Mouse (Mus musculus) midbrain, embryonic 11.5 days (tissue): ENCODE results near the gene Rptor. TPM values are rescaled to one million over a fixed set of nuclear protein-coding genes. Genes with fewer than 3 reads are reported as not detected.

Experiments used
- ATAC-seq: fragments of 200-750 bp; cut with Nextera tagmentation; 2 replicates; pipeline ENCODE4 v1.8.0; 2017; ENCODE audit warnings: moderate TSS enrichment, moderate library complexity; ENCODE audit not compliant: low FRiP score
- DNase-seq: peaks from one replicate; pipeline ENCODE4 v3.0.0; 2015; ENCODE audit warnings: low spot score; ENCODE audit errors: missing footprints
- H3K27ac ChIP-seq: fragments of 300-500 bp; sonication (generic); 2 replicates; pipeline ENCODE4 v1.5.1; 2014; ENCODE audit warnings: low read depth, low read length
- H3K27me3 ChIP-seq: fragments of 300-500 bp; sonication (generic); 2 replicates; pipeline ENCODE4 v1.6.1; 2014; ENCODE audit warnings: mild to moderate bottlenecking, low read length, moderate library complexity, mixed read lengths; ENCODE audit not compliant: control insufficient read depth, insufficient read depth
- H3K36me3 ChIP-seq: fragments of 300-500 bp; sonication (generic); 2 replicates; pipeline ENCODE4 v1.6.1; 2014; ENCODE audit warnings: mild to moderate bottlenecking, low read length, moderate library complexity, mixed read lengths; ENCODE audit not compliant: control insufficient read depth, insufficient read depth
- H3K4me1 ChIP-seq: fragments of 300-500 bp; sonication (generic); 2 replicates; pipeline ENCODE4 v1.6.1; 2014; ENCODE audit warnings: low read length; ENCODE audit not compliant: control insufficient read depth, insufficient read depth
- H3K4me2 ChIP-seq: fragments of 300-500 bp; sonication (generic); 2 replicates; pipeline ENCODE4 v1.6.1; 2014; ENCODE audit warnings: mild to moderate bottlenecking, moderate library complexity
- H3K4me3 ChIP-seq: fragments of 300-500 bp; sonication (generic); 2 replicates; pipeline ENCODE4 v1.5.1; 2014; ENCODE audit warnings: low read depth, low read length
- H3K9ac ChIP-seq: fragments of 300-500 bp; sonication (generic); 2 replicates; pipeline ENCODE4 v1.6.1; 2014; ENCODE audit warnings: low read length
- H3K9me3 ChIP-seq: fragments of 300-500 bp; sonication (generic); 2 replicates; pipeline ENCODE4 v1.6.1; 2016; ENCODE audit warnings: low read length; ENCODE audit not compliant: control insufficient read depth
- WGBS: fragments of 180-500 bp; shearing (Covaris S2); extraction: QIAGEN DNeasy Blood & Tissue Kit; methylation state at CpG from one replicate; pipeline ENCODE4 v1.1.7; 2014; 5-methylcytosine and 5-hydroxymethylcytosine counted together
- polyA plus RNA-seq: library from polyadenylated mRNA; unstranded; fragments of >200 nt; fragmentation: Nextera tagmentation; extraction: Ambion mirVana; gene quantifications from 2 replicates; pipeline ENCODE4 v1.2.1, GENCODE M21; 2014

Rptor gene
- polyA plus RNA-seq, 1 experiment from 2014 or later, result 11.1 TPM

DNA sequence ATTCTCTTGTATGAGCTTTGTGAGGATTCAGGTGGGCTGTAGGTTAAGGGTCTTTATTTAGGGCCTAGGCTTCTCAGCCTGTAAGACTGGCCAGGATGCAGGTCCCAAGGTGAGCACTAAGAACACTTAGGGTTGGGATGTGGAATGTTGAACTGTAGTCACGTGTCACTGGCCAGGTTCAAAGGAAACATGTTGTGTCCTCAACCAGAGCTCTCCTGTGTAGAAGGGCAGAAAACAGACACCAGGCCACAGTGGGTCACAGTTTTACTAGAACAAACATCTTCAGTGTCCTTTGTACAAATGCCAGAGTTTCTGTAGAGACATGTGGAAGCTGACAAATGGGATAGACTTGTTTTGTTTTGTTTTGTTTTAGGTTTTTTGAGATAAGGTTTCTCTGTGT, 138.7 kb downstream of the Rptor start:
- Histone ChIP-seq H3K4me1 (no peaks in the 10 kb centered on the region), H3K9ac (no peak overlapping the region), H3K36me3 (no peaks in the 10 kb centered on the region), H3K9me3 (no peaks in the 10 kb centered on the region), H3K4me3 (no peak overlapping the region), H3K27me3 (no peaks in the 10 kb centered on the region), H3K27ac (no peak overlapping the region), H3K4me2 (no peak overlapping the region)
- 76% methylated on average over 1 of the region's 1 CpGs for WGBS
- DNase-seq, result no peak
- ATAC-seq, result no peak

DNA sequence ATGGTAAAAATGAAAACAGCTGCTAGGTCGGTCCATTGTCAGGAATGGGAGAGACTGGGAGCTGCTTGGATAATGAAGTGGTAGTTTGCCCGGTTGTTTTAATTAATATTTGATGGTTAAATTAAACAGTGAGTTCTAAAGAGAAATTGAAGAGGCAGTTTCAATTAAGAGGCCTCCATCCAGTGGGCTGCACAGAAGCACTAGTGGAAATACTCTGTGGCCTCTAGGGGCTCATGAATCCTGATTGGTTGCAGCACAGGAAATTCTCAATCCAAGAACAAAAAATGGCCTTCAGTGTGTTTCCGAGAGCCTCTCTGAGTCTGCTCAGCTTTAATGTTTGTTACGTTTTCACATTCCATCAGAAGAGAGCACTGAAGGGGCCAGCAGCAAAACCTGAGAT, 141.7 kb downstream of the Rptor start:
- no peaks in the 10 kb centered on the region for H3K9me3 ChIP-seq
- no peaks in the 10 kb centered on the region for H3K4me1 ChIP-seq
- H3K4me3 ChIP-seq, result no peak overlapping the region
- no peak overlapping the region for H3K4me2 ChIP-seq
- no peak for ATAC-seq
- no peak overlapping the region for H3K27ac ChIP-seq
- no peak overlapping the region for H3K9ac ChIP-seq
- H3K27me3 ChIP-seq, result no peaks in the 10 kb centered on the region
- 83% methylated on average over 4 of the region's 4 CpGs for WGBS
- H3K36me3 ChIP-seq, result no peaks in the 10 kb centered on the region
- peak; percentile 61 for DNase-seq

GRCm38 (mm10) chr11:119745333-119745732, 142.6 kb downstream of the Rptor start:
- Histone ChIP-seq H3K4me2 (no peak overlapping the region), H3K27me3 (no peaks in the 10 kb centered on the region), H3K9ac (no peak overlapping the region), H3K4me1 (no peaks in the 10 kb centered on the region), H3K9me3 (no peaks in the 10 kb centered on the region), H3K27ac (no peak overlapping the region), H3K4me3 (no peak overlapping the region), H3K36me3 (no peaks in the 10 kb centered on the region)
- DNase-seq (peak; percentile 28), ATAC-seq (no peak)
- WGBS, result 85% methylated on average over 7 of the region's 7 CpGs

- Histone ChIP-seq H3K27ac (no peak overlapping the region), H3K4me3 (no peak overlapping the region), H3K9ac (no peak overlapping the region), H3K9me3 (no peaks in the 10 kb centered on the region), H3K36me3 (no peaks in the 10 kb centered on the region), H3K4me1 (no peaks in the 10 kb centered on the region), H3K4me2 (no peak overlapping the region), H3K27me3 (no peaks in the 10 kb centered on the region)
- ATAC-seq, result no peak
- WGBS, result 91% methylated on average over 6 of the region's 6 CpGs
- peak; percentile 39 for DNase-seq
Observed at GRCm38 (mm10) chr11:119754459-119754858, 151.8 kb downstream of the Rptor start.

DNA sequence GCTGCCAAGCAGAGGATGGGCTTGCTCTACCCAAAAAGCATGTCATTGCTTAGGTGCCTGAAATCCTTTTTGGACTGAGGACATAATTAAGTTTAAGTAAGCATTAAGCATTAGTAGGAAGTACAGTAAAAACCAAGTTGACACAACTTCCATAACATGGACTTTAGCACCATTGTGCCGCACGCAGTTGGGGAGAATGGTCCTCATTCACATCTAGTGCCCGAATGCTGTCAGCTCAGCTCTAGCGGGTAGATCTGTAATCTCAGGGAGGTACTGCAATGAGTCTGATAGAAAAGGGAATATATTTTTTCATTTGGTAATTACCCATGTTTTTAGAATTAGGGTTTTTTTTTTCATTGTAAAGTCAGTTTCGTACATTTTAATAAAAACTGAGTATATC, 155.5 kb downstream of the Rptor start:
- WGBS, result 98% methylated on average over 5 of the region's 5 CpGs
- H3K4me2 ChIP-seq, result no peak overlapping the region
- H3K9me3 ChIP-seq, result no peaks in the 10 kb centered on the region
- no peaks in the 10 kb centered on the region for H3K27me3 ChIP-seq
- DNase-seq (peak; percentile 64), ATAC-seq (no peak)
- H3K4me1 ChIP-seq, result no peaks in the 10 kb centered on the region
- H3K27ac ChIP-seq, result no peak overlapping the region
- H3K36me3 ChIP-seq, result no peaks in the 10 kb centered on the region
- no peak overlapping the region for H3K4me3 ChIP-seq
- H3K9ac ChIP-seq, result no peak overlapping the region

GRCm38 (mm10) chr11:119758705-119759327, 156.1 kb downstream of the Rptor start:
- WGBS, result 88% methylated on average over 7 of the region's 7 CpGs
- no peak overlapping the region for H3K9ac ChIP-seq
- no peak overlapping the region for H3K4me2 ChIP-seq
- ATAC-seq, result no peak
- H3K9me3 ChIP-seq, result no peaks in the 10 kb centered on the region
- H3K4me3 ChIP-seq, result no peak overlapping the region
- peak; percentile 39 for DNase-seq
- H3K36me3 ChIP-seq, result no peaks in the 10 kb centered on the region
- H3K27me3 ChIP-seq, result no peaks in the 10 kb centered on the region
- no peaks in the 10 kb centered on the region for H3K4me1 ChIP-seq
- no peak overlapping the region for H3K27ac ChIP-seq

GRCm38 (mm10) chr11:119762911-119763310, 160.2 kb downstream of the Rptor start:
- Histone ChIP-seq H3K9ac (no peak overlapping the region), H3K27ac (no peak overlapping the region), H3K4me3 (no peak overlapping the region), H3K4me2 (no peak overlapping the region), H3K36me3 (no peaks in the 10 kb centered on the region), H3K9me3 (no peaks in the 10 kb centered on the region), H3K4me1 (peaks cover 19% of the 10 kb centered on the region), H3K27me3 (no peaks in the 10 kb centered on the region)
- no peak for DNase-seq
- 91% methylated on average over 9 of the region's 9 CpGs for WGBS
- ATAC-seq, result no peak

DNA sequence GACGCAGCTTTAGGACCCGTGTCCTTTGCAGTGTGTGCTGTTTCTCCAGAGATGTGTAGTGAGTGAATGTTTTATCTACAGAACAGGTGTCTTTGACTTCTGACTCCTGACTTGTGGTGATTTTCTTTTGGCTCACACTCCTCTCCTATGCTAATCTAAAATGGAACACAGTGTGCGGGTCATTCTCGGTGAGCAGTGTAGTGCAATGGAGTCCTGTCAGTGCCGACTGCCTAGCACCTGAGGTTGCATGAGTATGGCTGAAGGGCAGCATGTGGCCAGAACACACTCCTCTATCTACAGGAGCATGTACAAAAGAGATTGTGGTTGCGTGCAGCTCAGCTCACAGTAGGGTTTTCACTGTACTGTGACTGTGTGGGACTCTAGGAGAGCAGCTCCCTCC, 163.3 kb downstream of the Rptor start:
- H3K4me2 ChIP-seq, result no peak overlapping the region
- H3K4me1 ChIP-seq, result peaks cover 19% of the 10 kb centered on the region
- H3K9ac ChIP-seq, result no peak overlapping the region
- no peak overlapping the region for H3K4me3 ChIP-seq
- no peaks in the 10 kb centered on the region for H3K27me3 ChIP-seq
- H3K27ac ChIP-seq, result no peak overlapping the region
- H3K36me3 ChIP-seq, result no peaks in the 10 kb centered on the region
- no peaks in the 10 kb centered on the region for H3K9me3 ChIP-seq
- ATAC-seq (no peak), DNase-seq (no peak)
- 88% methylated on average over 6 of the region's 6 CpGs for WGBS

DNA sequence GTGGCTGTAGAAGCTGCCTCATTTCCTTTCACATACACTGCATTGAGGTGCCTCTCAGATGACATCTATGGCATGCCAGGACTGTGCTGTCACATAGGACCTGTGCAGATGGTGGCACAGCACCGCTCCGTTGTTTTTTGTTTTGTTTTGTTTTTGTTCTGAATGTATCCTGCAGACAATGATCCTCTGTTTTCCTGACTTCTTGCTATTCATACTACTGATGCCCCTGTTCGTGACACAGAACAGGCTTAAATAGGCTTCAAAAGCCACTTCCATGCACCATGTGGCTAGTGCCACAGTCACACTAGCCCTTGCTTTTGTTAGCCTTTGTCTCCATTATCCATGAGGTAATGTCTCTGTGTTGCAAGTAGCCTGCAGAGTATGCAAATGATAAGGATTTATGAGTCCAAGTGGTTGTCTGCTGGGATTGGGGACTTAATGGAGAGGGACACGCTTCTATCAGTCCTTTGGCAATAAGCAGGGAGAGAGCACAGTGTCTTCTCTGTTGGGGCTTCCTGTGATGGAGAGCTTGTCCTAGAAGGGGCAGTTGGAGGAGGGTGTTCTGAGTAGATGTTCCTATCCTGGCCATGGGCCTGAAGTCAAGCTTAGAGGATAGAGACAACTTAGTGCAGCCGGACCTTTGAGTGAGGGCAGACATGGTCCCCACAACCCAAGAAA, 164.2 kb downstream of the Rptor start:
- no peak overlapping the region for H3K4me2 ChIP-seq
- H3K36me3 ChIP-seq, result no peaks in the 10 kb centered on the region
- H3K27ac ChIP-seq, result peak overlapping the region; percentile 40; the same call in 1 of the 2 replicates
- H3K4me3 ChIP-seq, result no peak overlapping the region
- H3K27me3 ChIP-seq, result no peaks in the 10 kb centered on the region
- ATAC-seq (peak; percentile 73; the same call in 1 of the 2 replicates), DNase-seq (peak; percentile 86)
- no peaks in the 10 kb centered on the region for H3K9me3 ChIP-seq
- WGBS, result 51% methylated on average over 5 of the region's 5 CpGs
- H3K4me1 ChIP-seq, result peaks cover 19% of the 10 kb centered on the region
- H3K9ac ChIP-seq, result peak overlapping the region; percentile 14; the same call in 1 of the 2 replicates
